Mouse (Mus musculus) lung, postnatal 10 days (tissue): Measurements from ENCODE around the gene Chst8.
A peak's percentile ranks its signal among the peaks of the same experiment; 100 is the strongest.

ENCODE experiments used
- DNase-seq: peaks from one replicate; pipeline ENCODE4 v3.0.0; 2021

Gene Chst8

GRCm38 (mm10) chr7:34703437-34703836, 109.1 kb downstream of the Chst8 start:
- peak; percentile 63 for DNase-seq

- peak; percentile 68 for DNase-seq
Observed at GRCm38 (mm10) chr7:34702718-34703351, 109.7 kb downstream of the Chst8 start.

DNA sequence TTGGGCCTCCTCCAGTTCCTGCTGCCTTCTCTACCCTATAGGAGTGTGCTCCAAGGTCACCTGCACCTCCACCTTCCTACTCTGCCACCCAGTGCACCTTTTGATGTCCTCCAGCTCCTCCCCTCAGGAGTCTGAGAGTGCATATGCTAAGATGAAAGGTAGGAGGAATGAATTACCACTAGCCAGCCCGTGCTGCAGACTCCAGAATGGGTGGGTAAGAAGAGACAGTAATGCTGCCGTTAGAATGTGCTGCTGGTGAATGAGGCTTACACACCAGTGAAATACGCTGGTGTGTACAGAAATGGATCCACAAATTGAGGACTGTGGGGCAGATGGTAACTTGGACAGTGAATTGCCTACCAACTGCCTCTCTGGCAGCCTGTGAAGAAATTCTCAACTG, 112.6 kb downstream of the Chst8 start:
- DNase-seq = no peak

- no peak for DNase-seq
Observed at GRCm38 (mm10) chr7:34698221-34698620, 114.3 kb downstream of the Chst8 start.

DNA sequence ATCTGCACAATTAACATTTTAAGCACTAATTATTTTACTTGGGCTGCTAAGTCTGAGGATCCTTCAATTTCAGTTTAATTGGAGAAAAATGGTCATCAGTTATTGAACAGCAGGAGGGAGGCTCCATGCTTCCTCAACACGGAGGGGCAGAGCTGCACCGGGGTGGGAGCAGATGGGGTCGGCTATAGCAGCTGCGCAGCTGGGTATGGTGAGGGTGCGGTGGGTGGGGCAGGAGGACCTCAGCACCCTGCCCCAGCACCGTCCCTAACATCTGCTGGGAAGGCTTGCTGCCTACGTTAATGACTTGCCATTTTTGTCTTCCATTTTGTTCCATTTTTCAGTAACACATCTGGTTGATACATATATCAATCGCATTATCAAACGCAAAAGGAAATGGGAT, 116.4 kb downstream of the Chst8 start:
- no peak for DNase-seq

GRCm38 (mm10) chr7:34694898-34695297, 117.6 kb downstream of the Chst8 start:
- peak; percentile 78 for DNase-seq

DNA sequence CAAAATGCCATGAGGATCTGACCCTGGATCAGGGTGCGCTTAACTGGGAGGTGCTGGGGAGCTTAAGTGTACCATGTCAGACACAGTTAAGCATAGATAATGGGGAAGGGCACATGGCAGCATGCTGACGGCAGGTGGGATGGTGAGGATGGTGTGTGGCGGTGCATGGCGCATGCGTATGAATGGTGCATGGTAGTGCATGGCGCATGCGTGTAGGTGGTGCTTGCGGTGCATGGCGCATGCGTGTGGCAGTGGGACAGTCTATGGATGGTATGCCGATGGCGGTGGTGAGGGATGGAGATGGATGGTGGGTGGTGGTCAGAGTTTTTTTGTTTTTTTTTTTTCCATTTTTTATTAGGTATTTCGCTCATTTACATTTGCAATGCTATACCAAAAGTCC, 118.6 kb downstream of the Chst8 start:
- no peak for DNase-seq

- peak; percentile 31 for DNase-seq
Observed at GRCm38 (mm10) chr7:34693072-34693471, 119.4 kb downstream of the Chst8 start.

- no peak for DNase-seq
Observed at GRCm38 (mm10) chr7:34690111-34690510, 122.4 kb downstream of the Chst8 start.

DNA sequence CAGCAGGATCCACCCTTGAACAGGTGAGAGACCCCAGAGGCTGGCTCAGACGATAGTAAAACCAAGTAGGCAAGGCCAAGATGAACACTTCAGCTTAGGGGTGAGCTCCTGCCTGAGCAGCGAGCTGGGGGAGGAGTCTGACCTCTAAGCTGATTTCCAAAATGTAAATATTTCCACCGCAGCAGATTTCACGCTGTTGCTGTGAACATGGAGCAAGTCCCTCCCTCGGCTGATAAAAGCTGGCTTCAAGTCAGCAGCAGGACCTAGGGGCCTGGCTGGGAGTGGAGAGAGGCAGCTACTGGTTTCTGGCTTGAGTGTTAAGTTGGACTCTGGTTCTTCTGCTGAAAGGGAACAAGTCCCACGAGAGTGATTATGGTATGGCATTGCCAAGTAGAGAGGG, 123.5 kb downstream of the Chst8 start:
- DNase-seq = peak; percentile 24

DNA sequence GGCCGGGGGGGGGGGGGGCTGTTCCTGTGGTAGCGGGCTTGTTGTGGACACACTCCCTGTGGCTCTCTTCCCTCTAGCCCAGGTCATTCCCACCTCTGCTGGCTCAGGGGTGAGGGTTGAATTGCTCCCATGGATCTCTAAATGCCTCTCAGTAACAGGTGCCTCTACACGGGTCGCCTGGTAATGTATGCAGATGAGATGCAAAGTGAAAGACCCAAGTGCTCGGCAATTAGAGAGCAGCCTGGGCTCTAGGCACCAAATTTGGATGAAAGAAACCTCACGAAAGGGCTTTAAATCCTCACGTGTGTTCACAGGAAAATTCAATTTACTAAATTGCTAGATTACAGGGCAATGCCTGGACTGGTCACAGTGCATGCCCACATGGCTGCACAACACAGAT, 126.7 kb downstream of the Chst8 start:
- DNase-seq = no peak

DNA sequence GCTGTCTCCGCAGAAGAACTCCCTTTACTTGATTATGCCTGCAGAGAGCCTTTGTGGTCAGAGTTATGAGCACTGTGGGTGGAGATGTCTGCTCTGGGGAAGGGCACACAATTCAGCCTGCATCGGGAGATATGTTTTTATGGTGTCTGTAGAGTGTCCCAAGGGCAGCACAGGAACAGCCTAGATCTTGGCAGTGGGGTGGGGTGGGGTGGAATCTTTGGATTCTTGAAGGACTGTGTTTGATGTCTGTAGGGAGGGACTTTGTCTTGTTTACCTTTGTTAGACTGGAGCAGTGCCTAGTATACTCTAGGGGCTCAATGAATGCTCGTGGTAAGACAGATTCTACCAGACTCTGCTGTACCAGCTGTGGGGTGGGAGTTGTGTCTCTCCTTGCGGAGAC, 127.3 kb downstream of the Chst8 start:
- no peak for DNase-seq

DNA sequence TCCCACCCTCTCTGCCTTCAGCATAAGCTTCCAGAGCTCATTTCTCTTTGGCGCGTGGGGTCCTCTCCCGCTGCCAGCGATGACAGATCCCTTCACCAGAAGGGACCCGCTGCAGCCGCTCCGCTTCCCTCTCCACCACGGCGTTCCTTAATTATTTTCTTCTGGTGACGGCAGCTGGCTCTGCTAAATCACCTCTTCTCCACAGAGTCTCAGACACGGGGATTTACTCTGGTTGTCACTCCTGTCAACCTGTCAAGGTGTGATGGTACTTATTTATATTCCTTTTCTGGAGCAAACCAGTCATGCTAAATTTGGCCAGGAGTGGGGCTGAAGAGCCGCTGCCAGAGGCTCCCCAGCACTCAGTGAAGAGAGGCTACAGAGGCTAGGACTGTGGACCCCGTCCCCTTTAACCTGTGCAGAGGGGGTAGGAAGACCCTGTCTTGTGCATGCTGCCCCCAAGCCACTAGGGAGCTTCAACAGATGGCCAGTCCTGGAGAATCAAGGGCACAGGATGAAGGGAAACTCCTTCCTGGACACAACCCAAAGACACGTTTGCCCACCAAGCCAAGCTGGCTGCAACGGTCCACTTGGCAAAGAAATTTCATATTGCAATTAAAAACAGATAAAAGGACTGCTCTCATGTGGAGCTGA, 131.6 kb downstream of the Chst8 start:
- DNase-seq = no peak

- DNase-seq = no peak
Observed at GRCm38 (mm10) chr7:34679886-34680285, 132.6 kb downstream of the Chst8 start.

DNA sequence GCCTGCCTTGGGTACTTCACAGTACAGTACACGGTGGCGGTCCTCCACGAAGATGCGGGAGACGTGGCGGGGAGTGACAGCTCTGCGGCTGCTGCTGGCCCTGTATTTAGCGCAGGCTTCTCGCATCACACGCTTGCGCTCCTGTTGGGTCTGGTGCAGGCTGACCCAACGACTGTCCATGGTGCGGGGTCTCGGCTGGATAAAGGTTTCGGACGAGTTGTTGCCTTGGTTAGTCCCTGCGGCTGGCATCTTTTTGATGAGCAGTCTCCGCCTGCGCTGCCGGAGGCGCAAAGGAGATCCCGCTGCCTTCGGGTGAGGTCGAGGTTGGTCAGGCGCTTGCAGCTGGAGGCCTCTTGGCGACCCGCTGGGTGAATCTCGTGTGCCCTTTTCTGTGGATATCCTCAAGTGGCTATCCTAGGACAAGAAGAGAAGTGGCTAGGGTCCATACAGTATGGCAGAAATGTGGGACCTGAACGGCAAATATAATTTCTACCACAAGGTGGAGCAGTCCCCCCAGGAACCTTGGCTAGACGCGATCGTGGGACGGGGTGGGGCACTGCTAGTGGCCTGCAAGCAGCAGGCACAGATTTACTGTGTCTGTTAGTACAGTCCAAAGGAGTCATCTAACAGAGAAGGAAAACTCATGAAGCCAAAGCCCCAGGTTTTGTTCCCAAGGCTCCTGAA, 136.5 kb downstream of the Chst8 start:
- peak; percentile 88 for DNase-seq

DNA sequence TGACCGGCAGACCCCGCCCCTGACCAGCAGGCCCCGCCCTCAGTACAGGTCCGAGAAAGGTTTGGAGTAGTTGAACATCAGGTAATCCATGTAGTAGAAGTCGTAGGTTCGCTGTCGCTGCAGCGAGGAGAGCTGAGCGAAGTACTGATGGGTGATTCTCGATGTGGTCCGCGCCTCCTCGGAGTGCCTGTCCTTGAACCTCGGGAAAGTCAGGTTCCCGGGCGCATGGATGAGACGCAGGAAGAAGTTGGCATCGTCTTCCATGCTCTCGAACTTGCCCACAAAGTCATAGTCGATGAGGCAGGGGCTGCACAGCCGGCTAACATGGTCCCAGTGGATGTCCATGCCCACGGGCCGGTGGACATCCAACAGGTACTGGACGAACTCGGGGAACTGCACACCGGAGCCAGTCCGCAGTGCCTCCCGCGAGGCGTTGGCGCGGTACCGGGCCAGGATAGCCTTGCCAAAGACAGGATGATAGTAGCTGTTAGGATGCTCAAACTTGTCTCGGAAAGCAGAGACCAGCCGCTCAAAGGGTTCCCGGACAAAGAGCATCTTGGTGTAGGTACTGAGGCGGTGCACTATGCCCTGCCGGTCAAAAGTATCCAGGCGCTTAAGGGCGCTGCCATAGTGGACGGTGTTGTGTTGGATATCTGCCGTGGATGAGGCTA, 137.3 kb downstream of the Chst8 start:
- no peak for DNase-seq

DNA sequence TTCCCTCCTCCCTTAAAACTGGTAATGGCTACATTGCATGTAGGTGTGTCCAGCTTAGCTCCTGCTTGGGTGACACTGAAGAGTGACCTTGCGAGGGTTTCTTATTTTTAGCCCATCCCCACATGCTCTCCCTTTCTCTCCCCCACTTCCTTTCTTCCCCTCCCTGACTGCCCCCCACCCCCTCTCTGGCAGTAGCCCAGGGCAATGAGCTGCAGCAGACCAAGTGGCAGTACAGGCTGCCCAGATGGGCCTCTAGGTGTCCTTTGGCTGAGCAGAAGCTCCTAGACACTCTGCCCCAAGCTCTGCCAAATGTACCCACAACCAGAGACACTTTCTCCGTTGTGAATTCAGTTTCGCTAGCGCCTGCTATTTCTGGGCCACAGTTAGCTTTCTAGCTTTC, 139.6 kb downstream of the Chst8 start:
- DNase-seq = no peak

DNA sequence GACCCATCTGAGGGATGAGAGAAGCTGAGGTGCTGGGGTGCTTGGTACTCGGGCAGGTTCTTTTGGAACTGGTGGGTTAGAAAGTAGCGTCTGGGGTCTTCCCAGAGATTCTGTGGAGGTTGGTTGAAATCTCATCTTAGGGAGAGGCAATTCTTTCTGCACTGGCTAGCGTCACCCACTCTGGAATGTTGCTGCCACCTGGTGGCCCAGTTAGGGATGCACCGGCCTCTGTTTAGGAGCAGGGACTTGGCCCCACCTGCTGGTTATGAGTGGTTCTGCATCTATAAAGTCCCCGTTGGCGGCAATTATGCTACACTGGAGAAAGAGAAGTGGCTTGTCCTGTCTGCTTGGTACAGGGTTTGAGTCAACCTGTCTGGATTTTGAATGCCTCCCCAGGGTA, 140.6 kb downstream of the Chst8 start:
- DNase-seq = peak; percentile 91

DNA sequence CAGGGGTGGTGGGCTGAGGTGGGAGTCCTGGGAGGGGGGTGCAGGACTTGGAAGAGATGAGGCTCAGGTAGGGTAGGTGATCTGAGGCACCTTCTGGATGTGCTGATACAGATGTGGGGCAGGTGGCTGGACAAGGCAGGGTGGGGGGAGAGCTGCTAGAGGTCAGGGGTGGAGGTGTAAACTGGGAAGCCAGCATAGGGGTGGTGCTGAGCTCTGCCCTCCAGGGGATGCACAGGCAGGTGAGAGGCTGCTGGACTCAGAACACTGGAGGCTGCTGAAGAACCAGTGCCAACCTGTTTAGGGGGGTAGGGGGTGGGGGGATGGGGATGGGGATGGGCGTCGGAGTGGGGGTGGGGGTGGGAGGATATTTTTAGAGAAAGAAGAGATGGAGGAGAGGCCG, 141.7 kb downstream of the Chst8 start:
- DNase-seq = no peak

- no peak for DNase-seq
Observed at GRCm38 (mm10) chr7:34669336-34669735, 143.2 kb downstream of the Chst8 start.

- no peak for DNase-seq
Observed at GRCm38 (mm10) chr7:34667874-34668273, 144.6 kb downstream of the Chst8 start.

DNA sequence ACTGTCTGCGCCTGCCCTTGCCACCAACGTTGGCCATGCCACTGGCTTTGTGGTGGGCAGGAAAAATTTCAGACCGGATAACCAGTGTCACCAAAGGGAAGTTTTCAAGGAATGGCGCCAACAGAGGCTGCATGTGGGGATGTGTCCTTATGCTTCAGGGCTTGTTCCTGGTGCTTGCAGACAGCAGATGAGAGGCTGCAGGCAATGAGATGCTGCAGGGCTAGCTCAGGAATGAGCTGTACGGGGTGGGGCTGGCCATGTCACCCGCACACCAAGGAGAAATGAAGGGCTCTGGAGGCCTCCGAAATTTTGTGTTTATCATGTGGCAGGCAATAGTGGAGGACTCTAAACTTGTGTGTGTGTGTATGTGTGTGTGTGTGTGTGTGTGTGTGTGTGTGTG, 149.4 kb downstream of the Chst8 start:
- DNase-seq = no peak

DNA sequence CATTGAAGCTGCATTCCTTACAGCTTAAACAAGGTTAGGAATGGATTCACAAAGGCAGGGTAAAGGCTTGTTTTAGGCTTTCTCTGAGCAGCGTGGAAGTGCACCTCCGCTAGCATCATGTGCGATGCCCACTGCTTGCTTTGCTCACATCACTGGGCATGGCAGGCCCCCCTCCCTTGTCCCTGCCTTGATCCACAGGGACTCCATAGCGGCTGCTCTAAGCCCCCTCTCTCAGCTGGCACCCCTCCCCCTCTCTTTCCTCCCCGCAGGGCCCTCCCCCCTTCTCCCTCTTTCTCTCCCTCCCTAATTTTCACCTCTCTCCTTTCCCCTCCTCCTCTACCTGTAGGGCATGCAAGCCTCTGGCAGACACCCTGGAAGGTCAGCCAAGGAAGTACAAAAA, 150.3 kb downstream of the Chst8 start:
- DNase-seq = no peak
